8 mouse cellular contexts compared by ENCODE assay signal in the genomic region with DNA sequence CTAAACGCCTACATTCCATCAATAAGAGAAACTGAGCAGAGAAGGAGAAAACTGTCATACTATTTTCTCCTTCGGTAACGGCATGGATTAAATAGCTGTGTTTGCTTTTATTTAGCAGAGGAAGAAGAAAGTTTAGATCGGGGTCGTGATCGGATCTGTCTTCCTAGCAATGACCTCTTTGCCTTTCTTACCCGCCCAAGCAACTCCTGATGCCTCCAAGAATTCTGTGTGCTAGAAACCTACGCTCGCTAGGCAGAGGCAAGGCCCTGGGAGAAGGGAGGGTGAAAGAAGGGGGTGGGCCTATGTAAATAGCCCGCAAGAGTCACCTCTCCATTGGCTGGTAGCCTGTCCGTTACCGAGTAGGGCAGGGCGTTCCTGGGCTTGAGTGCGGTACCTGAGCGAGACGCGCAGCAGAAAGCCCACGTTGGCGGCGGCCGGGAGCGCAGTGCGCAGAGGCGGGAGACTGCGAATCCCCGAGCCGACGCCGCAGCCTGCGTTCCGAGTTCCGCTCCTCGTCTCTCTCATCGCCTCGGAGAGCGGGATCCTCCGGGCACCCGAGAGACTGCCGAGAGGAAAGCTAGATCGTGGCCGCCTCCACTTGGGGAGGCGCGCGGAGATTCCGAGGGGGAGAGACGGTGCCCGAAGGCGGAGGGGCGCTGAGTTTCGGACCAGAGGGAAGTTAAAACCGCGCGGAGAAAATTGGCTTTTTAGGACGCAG. TPM values are rescaled to one million over a fixed set of nuclear protein-coding genes. Genes with fewer than 3 reads are reported as not detected.
DNase-seq lines count a peak whose midpoint lies in the region; ATAC-seq and TF ChIP-seq lines count a peak whose summit lies in the region.

A gene (plus strand): TSS at position 395 of the 718 bp plus-strand sequence.

- no peak for TF ChIP-seq CTCF in thymus, adult 2 months (IDR thresholded peaks at IDR 0.05; ENCODE audit: borderline replicate concordance, control insufficient read depth, extremely low read depth, insufficient read depth, low read length, poor library complexity)
- TF ChIP-seq CTCF in kidney, postnatal 0 days (IDR thresholded peaks at IDR 0.05; ENCODE audit: low read depth) = no peak
- no peak for TF ChIP-seq CTCF in midbrain, postnatal 0 days (IDR thresholded peaks at IDR 0.05)

- DNase-seq in thymus, adult 2 months = peak; percentile 2
- DNase-seq in thymus, adult 18-20 months = no peak
- DNase-seq in kidney, postnatal 0 days (ENCODE audit: low spot score) = peak; percentile 93
- peak; percentile 66 for DNase-seq in liver
- peak; percentile 84 for DNase-seq in midbrain, postnatal 0 days (ENCODE audit: low spot score)
- DNase-seq in telencephalon, adult 2 months (ENCODE audit: low read depth, low spot score) = peak; percentile 78

- H3K9me3 ChIP-seq in forebrain, embryonic 12.5 days = no peaks in the 10 kb centered on the region
- H3K9me3 ChIP-seq in heart, embryonic 14.5 days (ENCODE audit: control insufficient read depth, low read length) = no peaks in the 10 kb centered on the region
- no peaks in the 10 kb centered on the region for H3K9me3 ChIP-seq in kidney, postnatal 0 days (replicated peaks; ENCODE audit: low read length)
- H3K9me3 ChIP-seq in midbrain, postnatal 0 days (ENCODE audit: low read length) = no peaks in the 10 kb centered on the region

- peak within 1 kb of the TSS; percentile 29; the same call in 1 of the 2 replicates for H3K9ac ChIP-seq in forebrain, embryonic 12.5 days
- H3K9ac ChIP-seq in heart, embryonic 14.5 days (ENCODE audit: low read length) = peak within 1 kb of the TSS; percentile 64
- peak within 1 kb of the TSS; percentile 49 for H3K9ac ChIP-seq in kidney, postnatal 0 days (ENCODE audit: low read depth, low read length)
- 0 out of 2 replicates have a peak within 1 kb of the TSS, but pooled peaks have one; percentile 14 for H3K9ac ChIP-seq in midbrain, postnatal 0 days (replicated peaks; ENCODE audit: low read length, poor library complexity, severe bottlenecking)

- peaks cover 8% of the 10 kb centered on the region; the same call in 1 of the 2 replicates for H3K27me3 ChIP-seq in thymus, adult 2 months (ENCODE audit: control insufficient read depth, insufficient read depth, low read length)
- peaks cover 69% of the 10 kb centered on the region for H3K27me3 ChIP-seq in forebrain, embryonic 12.5 days
- H3K27me3 ChIP-seq in heart, embryonic 14.5 days (ENCODE audit: control insufficient read depth, insufficient read depth, low read length) = peaks cover 43% of the 10 kb centered on the region
- H3K27me3 ChIP-seq in kidney, postnatal 0 days (ENCODE audit: insufficient read depth, low read length) = peaks cover 28% of the 10 kb centered on the region
- H3K27me3 ChIP-seq in midbrain, postnatal 0 days (ENCODE audit: insufficient read depth, low read length) = peaks cover 26% of the 10 kb centered on the region

- ATAC-seq in forebrain, embryonic 12.5 days (ENCODE audit: low FRiP score) = peak; percentile 92
- ATAC-seq in heart, embryonic 14.5 days (ENCODE audit: insufficient number of reproducible peaks, insufficient read depth, low FRiP score, low read depth) = peak; percentile 90
- ATAC-seq in kidney, postnatal 0 days (replicated peaks; ENCODE audit: low FRiP score, low read depth) = peak; percentile 89
- peak; percentile 87 for ATAC-seq in midbrain, postnatal 0 days (ENCODE audit: low FRiP score)

- H3K27ac ChIP-seq in thymus, adult 2 months (ENCODE audit: control insufficient read depth, insufficient read depth, low read length) = no peak within 1 kb of the TSS
- no peak within 1 kb of the TSS for H3K27ac ChIP-seq in forebrain, embryonic 12.5 days
- no peak within 1 kb of the TSS for H3K27ac ChIP-seq in heart, embryonic 14.5 days (replicated peaks in 1 of 2; ENCODE audit: control insufficient read depth in 1 of 2, insufficient read depth in 1 of 2, low read depth in 2 of 2, low read length in 2 of 2)
- H3K27ac ChIP-seq in kidney, postnatal 0 days = no peak within 1 kb of the TSS
- no peak within 1 kb of the TSS for H3K27ac ChIP-seq in midbrain, postnatal 0 days (ENCODE audit: low read depth, low read length)

- no peaks in the 10 kb centered on the region for H3K36me3 ChIP-seq in thymus, adult 2 months (ENCODE audit: control insufficient read depth, insufficient read depth, low read length)
- H3K36me3 ChIP-seq in forebrain, embryonic 12.5 days (replicated peaks) = no peaks in the 10 kb centered on the region
- H3K36me3 ChIP-seq in heart, embryonic 14.5 days (ENCODE audit: control insufficient read depth, insufficient read depth, low read length) = no peaks in the 10 kb centered on the region
- no peaks in the 10 kb centered on the region for H3K36me3 ChIP-seq in kidney, postnatal 0 days (ENCODE audit: insufficient read depth, low read length)
- H3K36me3 ChIP-seq in midbrain, postnatal 0 days (ENCODE audit: insufficient read depth, low read length) = no peaks in the 10 kb centered on the region

- no peaks in the 10 kb centered on the region for H3K4me1 ChIP-seq in thymus, adult 2 months (replicated peaks; ENCODE audit: control insufficient read depth, insufficient read depth, low read length)
- peaks cover 28% of the 10 kb centered on the region for H3K4me1 ChIP-seq in forebrain, embryonic 12.5 days
- peaks cover 6 to 21% of the 10 kb centered on the region in 2 experiments; a peak in 3 of 4 replicates for H3K4me1 ChIP-seq in heart, embryonic 14.5 days (ENCODE audit: control insufficient read depth in 2 of 2, insufficient read depth in 2 of 2, low read length in 2 of 2)
- peaks cover 18% of the 10 kb centered on the region; the same call in 1 of the 2 replicates for H3K4me1 ChIP-seq in kidney, postnatal 0 days (replicated peaks; ENCODE audit: insufficient read depth, low read length)
- 0 out of 2 replicates have a peak, but pooled peaks cover 6% of the 10 kb centered on the region for H3K4me1 ChIP-seq in midbrain, postnatal 0 days (ENCODE audit: insufficient read depth, low read length)

- TF ChIP-seq POLR2A in thymus, adult 2 months (IDR thresholded peaks at IDR 0.05; ENCODE audit: control insufficient read depth, extremely low read depth, insufficient read depth, low read length, poor library complexity) = no peak

- H3K4me2 ChIP-seq in forebrain, embryonic 12.5 days = peak within 1 kb of the TSS; percentile 70
- peak within 1 kb of the TSS; percentile 85 for H3K4me2 ChIP-seq in heart, embryonic 14.5 days (ENCODE audit: low read length)
- peak within 1 kb of the TSS; percentile 65 for H3K4me2 ChIP-seq in kidney, postnatal 0 days (ENCODE audit: low read length)
- peak within 1 kb of the TSS; percentile 68 for H3K4me2 ChIP-seq in midbrain, postnatal 0 days (ENCODE audit: low read depth, low read length, poor library complexity, severe bottlenecking)

- 6% methylated on average over 54 of the region's 54 CpGs for WGBS in thymus, adult 2 months
- WGBS in forebrain, embryonic 12.5 days = 2% methylated on average over 54 of the region's 54 CpGs
- 3% methylated on average over 54 of the region's 54 CpGs for WGBS in heart, embryonic 14.5 days
- 1% methylated on average over 53 of the region's 54 CpGs for WGBS in kidney, postnatal 0 days
- 1% methylated on average over 54 of the region's 54 CpGs for WGBS in midbrain, postnatal 0 days

- no peak within 1 kb of the TSS for H3K4me3 ChIP-seq in thymus, adult 2 months (ENCODE audit: control insufficient read depth, insufficient read depth, low read length)
- peak within 1 kb of the TSS; percentile 46 for H3K4me3 ChIP-seq in forebrain, embryonic 12.5 days (replicated peaks)
- peak within 1 kb of the TSS; percentile 47 to 59 for H3K4me3 ChIP-seq in heart, embryonic 14.5 days (ENCODE audit: control insufficient read depth in 1 of 2, insufficient read depth in 1 of 2, low read depth in 1 of 2, low read length in 2 of 2)
- H3K4me3 ChIP-seq in kidney, postnatal 0 days (replicated peaks; ENCODE audit: low read depth, low read length) = peak within 1 kb of the TSS; percentile 49
- peak within 1 kb of the TSS; percentile 45 for H3K4me3 ChIP-seq in midbrain, postnatal 0 days (ENCODE audit: low read depth, low read length)

RNA-seq across cellular contexts. Expression of the gene that starts here (rescaled TPM):
- polyA plus RNA-seq in thymus, adult 2 months (2012; rRNA removed) = 2.9 and 4.1 TPM in 2 replicates
- polyA plus RNA-seq in forebrain, embryonic 12.5 days (2016; fragmentation: Nextera tagmentation; extraction: Ambion mirVana) = 1.2 and 1.7 TPM in 2 replicates
- polyA plus RNA-seq in heart, embryonic 14.5 days (2014; fragmentation: Nextera tagmentation; extraction: Ambion mirVana) = 4.4 and 5.8 TPM in 2 replicates
- 2.7 and 3.1 TPM in 2 replicates for polyA plus RNA-seq in kidney, postnatal 0 days (2015; fragmentation: Nextera tagmentation; extraction: Ambion mirVana)
- total RNA-seq in midbrain, postnatal 0 days (2014; rRNA removed) = 14.5 and 25.9 TPM in 2 replicates
- 3.6 and 4.0 TPM in 2 replicates for polyA plus RNA-seq in midbrain, postnatal 0 days (2015; fragmentation: Nextera tagmentation; extraction: Ambion mirVana)

Comparison
In these comparisons a context has a peak if more than half of its experiments do, and no peak if none do; other contexts are left out.
1. DNase-seq: peak in thymus, adult 2 months (single experiment), kidney, postnatal 0 days (single experiment), liver (single experiment), midbrain, postnatal 0 days (single experiment) and telencephalon, adult 2 months (single experiment); none in thymus, adult 18-20 months (0 of 2).
2. H3K9ac ChIP-seq: peak in every context shown above with its lines; median percentile 64 in heart, embryonic 14.5 days; 49 in kidney, postnatal 0 days; 29 in forebrain, embryonic 12.5 days; 14 in midbrain, postnatal 0 days.
3. Peak in every context shown above with its lines, with median percentiles within 50 percentile points of each other: ATAC-seq and H3K4me2 ChIP-seq.